8 mouse cellular contexts compared by ENCODE assay signal in genomic region chrX:101953787-101954491, GRCm38 (mm10).
A peak's percentile ranks its signal among the peaks of the same experiment; 100 is the strongest.
DNase-seq lines count a peak whose midpoint lies in the region; ATAC-seq and TF ChIP-seq lines count a peak whose summit lies in the region.

No protein-coding gene starts in this region.

- 15% methylated on average over 30 of the region's 30 CpGs for WGBS in forebrain, embryonic 10.5 days
- 11% methylated on average over 30 of the region's 30 CpGs for WGBS in heart, embryonic 15.5 days
- 13% methylated on average over 30 of the region's 30 CpGs for WGBS in liver, embryonic 12.5 days (ENCODE audit: insufficient replicate concordance)
- WGBS in stomach, embryonic 14.5 days, result 19% methylated on average over 28 of the region's 30 CpGs

- peak overlapping the region; percentile 51 for H3K4me3 ChIP-seq in forebrain, embryonic 10.5 days
- peak overlapping the region; percentile 42 for H3K4me3 ChIP-seq in heart, embryonic 15.5 days
- H3K4me3 ChIP-seq in liver, embryonic 12.5 days, result peak overlapping the region; percentile 22
- H3K4me3 ChIP-seq in stomach, embryonic 14.5 days (ENCODE audit: low read depth, low read length), result peak overlapping the region; percentile 19

- peaks cover 93% of the 10 kb centered on the region for H3K27me3 ChIP-seq in forebrain, embryonic 10.5 days (ENCODE audit: poor library complexity, severe bottlenecking)
- peaks cover 16% of the 10 kb centered on the region for H3K27me3 ChIP-seq in heart, embryonic 15.5 days
- H3K27me3 ChIP-seq in liver, embryonic 12.5 days (replicated peaks), result peaks cover 49% of the 10 kb centered on the region
- H3K27me3 ChIP-seq in stomach, embryonic 14.5 days (ENCODE audit: control insufficient read depth, insufficient read depth, low read length), result no peaks in the 10 kb centered on the region

- TF ChIP-seq POLR2A in brain, embryonic 14.5 days (IDR thresholded peaks at IDR 0.05; ENCODE audit: borderline replicate concordance, extremely low read depth, insufficient read depth, insufficient read length, poor library complexity, severe bottlenecking), result peak; percentile 41; the same call in 1 of the 2 replicates

- peak; percentile 92 for DNase-seq in CD4-positive helper T cell, adult 2 months (ENCODE audit: low read depth, low spot score)
- DNase-seq in brain, embryonic 14.5 days (ENCODE audit: low read depth), result peak; percentile 95
- DNase-seq in forebrain, embryonic 10.5 days (ENCODE audit: extremely low spot score, low spot score), result peak; percentile 82
- peak; percentile 91 for DNase-seq in kidney, postnatal 14 days
- peak; percentile 78 to 85 for DNase-seq in natural killer cell, adult 2 months (ENCODE audit: low spot score in 2 of 2)

- H3K9ac ChIP-seq in heart, embryonic 15.5 days, result peak overlapping the region; percentile 50
- no peak overlapping the region for H3K9ac ChIP-seq in liver, embryonic 12.5 days
- H3K9ac ChIP-seq in stomach, embryonic 14.5 days (replicated peaks; ENCODE audit: low read depth, low read length), result no peak overlapping the region

- ATAC-seq in heart, embryonic 15.5 days (replicated peaks; ENCODE audit: insufficient number of reproducible peaks, insufficient read depth, low FRiP score, low read depth), result peak; percentile 94
- peak; percentile 88 for ATAC-seq in liver, embryonic 12.5 days
- peak; percentile 97 for ATAC-seq in stomach, embryonic 14.5 days (ENCODE audit: insufficient number of reproducible peaks, insufficient read depth, low FRiP score, low read depth)

- no peaks in the 10 kb centered on the region for H3K36me3 ChIP-seq in forebrain, embryonic 10.5 days (replicated peaks)
- no peaks in the 10 kb centered on the region for H3K36me3 ChIP-seq in heart, embryonic 15.5 days
- H3K36me3 ChIP-seq in liver, embryonic 12.5 days, result no peaks in the 10 kb centered on the region
- H3K36me3 ChIP-seq in stomach, embryonic 14.5 days (ENCODE audit: control insufficient read depth, insufficient read depth, low read length), result no peaks in the 10 kb centered on the region

- H3K9me3 ChIP-seq in forebrain, embryonic 10.5 days, result no peaks in the 10 kb centered on the region
- H3K9me3 ChIP-seq in heart, embryonic 15.5 days (replicated peaks), result no peaks in the 10 kb centered on the region
- no peaks in the 10 kb centered on the region for H3K9me3 ChIP-seq in liver, embryonic 12.5 days (replicated peaks)
- no peaks in the 10 kb centered on the region for H3K9me3 ChIP-seq in stomach, embryonic 14.5 days (ENCODE audit: control insufficient read depth, low read depth, low read length)

- peak overlapping the region; percentile 84 for H3K27ac ChIP-seq in forebrain, embryonic 10.5 days
- H3K27ac ChIP-seq in heart, embryonic 15.5 days, result peak overlapping the region; percentile 42; the same call in 1 of the 2 replicates
- H3K27ac ChIP-seq in liver, embryonic 12.5 days, result no peak overlapping the region
- no peak overlapping the region for H3K27ac ChIP-seq in stomach, embryonic 14.5 days (ENCODE audit: low read length)

- peak; percentile 79 for TF ChIP-seq CTCF in brain, embryonic 14.5 days (IDR thresholded peaks at IDR 0.05; ENCODE audit: borderline replicate concordance, extremely low read depth, insufficient read depth, insufficient read length)

- peak overlapping the region; percentile 71 for H3K4me2 ChIP-seq in heart, embryonic 15.5 days
- H3K4me2 ChIP-seq in liver, embryonic 12.5 days, result peak overlapping the region; percentile 58
- peak overlapping the region; percentile 43 for H3K4me2 ChIP-seq in stomach, embryonic 14.5 days (replicated peaks; ENCODE audit: low read depth, low read length)

- H3K4me1 ChIP-seq in forebrain, embryonic 10.5 days, result peaks cover 26% of the 10 kb centered on the region
- peaks cover 14% of the 10 kb centered on the region for H3K4me1 ChIP-seq in heart, embryonic 15.5 days (replicated peaks)
- no peaks in the 10 kb centered on the region for H3K4me1 ChIP-seq in liver, embryonic 12.5 days
- H3K4me1 ChIP-seq in stomach, embryonic 14.5 days (ENCODE audit: control insufficient read depth, insufficient read depth, low read length), result no peaks in the 10 kb centered on the region

Comparison
In these comparisons a context has a peak if more than half of its experiments do, and no peak if none do; other contexts are left out.
1. H3K27ac ChIP-seq: peak in forebrain, embryonic 10.5 days (single experiment) and heart, embryonic 15.5 days (single experiment); none in liver, embryonic 12.5 days (single experiment) and stomach, embryonic 14.5 days (single experiment).
2. Peak in every context shown above with its lines, with median percentiles within 50 percentile points of each other: DNase-seq, H3K4me3 ChIP-seq, ATAC-seq and H3K4me2 ChIP-seq.